Mouse (Mus musculus): ENCODE data around the gene Tnnt1. TPM values are rescaled to one million over a fixed set of nuclear protein-coding genes. Genes with fewer than 3 reads are reported as not detected.

Gene Tnnt1
- polyA plus RNA-seq, 1 experiment: 1.8 TPM

DNA sequence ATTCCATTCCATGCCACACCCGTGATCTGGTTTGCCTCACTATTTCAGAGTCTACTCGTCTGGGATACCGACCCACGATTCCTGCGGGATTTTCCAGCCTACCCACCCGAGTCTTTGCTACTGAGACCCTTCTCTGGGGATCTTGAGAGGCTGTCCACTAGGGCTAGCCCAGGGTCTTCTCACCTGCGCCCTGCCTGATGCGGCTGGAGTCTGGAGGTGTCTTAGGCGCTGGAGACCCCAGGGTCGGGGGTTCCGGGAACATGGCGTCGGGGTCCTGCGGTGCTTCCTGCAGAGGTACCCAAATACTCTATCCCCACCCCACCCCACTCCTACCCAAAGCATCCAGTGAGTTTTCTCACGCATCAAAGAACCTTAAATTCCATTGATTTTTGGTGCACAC is 29.9 kb upstream of the Tnnt1 start:
- 83% methylated on average over 15 of the region's 15 CpGs for WGBS
- H3K27me3 ChIP-seq (ENCODE audit: control insufficient read depth, insufficient read depth, low read length): no peaks in the 10 kb centered on the region; the same call in 1 of the 2 replicates
- H3K27ac ChIP-seq (ENCODE audit: control insufficient read depth, insufficient read depth, low read length): no peak overlapping the region
- no peak overlapping the region for H3K4me3 ChIP-seq (ENCODE audit: control insufficient read depth, insufficient read depth, low read length)
- DNase-seq: no peak
- no peak for TF ChIP-seq POLR2A (IDR thresholded peaks at IDR 0.05; ENCODE audit: control insufficient read depth, extremely low read depth, insufficient read depth, low read length, poor library complexity)
- TF ChIP-seq CTCF (IDR thresholded peaks at IDR 0.05; ENCODE audit: borderline replicate concordance, control insufficient read depth, extremely low read depth, insufficient read depth, low read length, poor library complexity): no peak
- H3K4me1 ChIP-seq (replicated peaks; ENCODE audit: control insufficient read depth, insufficient read depth, low read length): peaks cover 2% of the 10 kb centered on the region
- no peaks in the 10 kb centered on the region for H3K36me3 ChIP-seq (ENCODE audit: control insufficient read depth, insufficient read depth, low read length)

DNA sequence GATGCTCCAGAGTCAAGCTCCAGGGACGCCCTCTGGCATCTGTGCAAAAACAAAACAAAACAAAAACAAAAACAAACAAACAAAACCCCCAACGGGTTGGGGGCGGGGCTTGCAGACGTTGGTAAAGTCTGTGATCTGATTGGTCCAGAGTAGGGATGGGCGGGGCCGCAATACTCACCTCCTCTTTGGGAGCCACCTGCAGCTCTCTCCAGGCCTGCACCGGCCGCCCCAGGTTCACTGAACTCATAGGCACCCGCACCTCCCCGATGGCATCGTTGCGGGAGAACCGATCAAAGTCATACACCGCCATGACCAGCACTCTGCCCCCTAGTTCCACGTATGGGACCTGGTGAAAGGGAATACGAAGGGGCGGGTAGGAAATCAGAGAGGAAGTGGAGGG is 25.8 kb upstream of the Tnnt1 start:
- DNase-seq: no peak
- TF ChIP-seq CTCF (IDR thresholded peaks at IDR 0.05; ENCODE audit: borderline replicate concordance, control insufficient read depth, extremely low read depth, insufficient read depth, low read length, poor library complexity) (no peak), POLR2A (IDR thresholded peaks at IDR 0.05; ENCODE audit: control insufficient read depth, extremely low read depth, insufficient read depth, low read length, poor library complexity) (no peak)
- Histone ChIP-seq H3K4me1 (replicated peaks; ENCODE audit: control insufficient read depth, insufficient read depth, low read length) (no peaks in the 10 kb centered on the region; the same call in 1 of the 2 replicates), H3K36me3 (ENCODE audit: control insufficient read depth, insufficient read depth, low read length) (no peaks in the 10 kb centered on the region), H3K27me3 (ENCODE audit: control insufficient read depth, insufficient read depth, low read length) (no peaks in the 10 kb centered on the region), H3K27ac (ENCODE audit: control insufficient read depth, insufficient read depth, low read length) (no peak overlapping the region), H3K4me3 (ENCODE audit: control insufficient read depth, insufficient read depth, low read length) (no peak overlapping the region)
- 64% methylated on average over 17 of the region's 17 CpGs for WGBS

- WGBS: 75% methylated on average over 5 of the region's 5 CpGs
- no peak overlapping the region for H3K27ac ChIP-seq (ENCODE audit: control insufficient read depth, insufficient read depth, low read length)
- no peaks in the 10 kb centered on the region for H3K36me3 ChIP-seq (ENCODE audit: control insufficient read depth, insufficient read depth, low read length)
Observed at GRCm38 (mm10) chr7:4541344-4541743, 25.2 kb upstream of the Tnnt1 start.

DNA sequence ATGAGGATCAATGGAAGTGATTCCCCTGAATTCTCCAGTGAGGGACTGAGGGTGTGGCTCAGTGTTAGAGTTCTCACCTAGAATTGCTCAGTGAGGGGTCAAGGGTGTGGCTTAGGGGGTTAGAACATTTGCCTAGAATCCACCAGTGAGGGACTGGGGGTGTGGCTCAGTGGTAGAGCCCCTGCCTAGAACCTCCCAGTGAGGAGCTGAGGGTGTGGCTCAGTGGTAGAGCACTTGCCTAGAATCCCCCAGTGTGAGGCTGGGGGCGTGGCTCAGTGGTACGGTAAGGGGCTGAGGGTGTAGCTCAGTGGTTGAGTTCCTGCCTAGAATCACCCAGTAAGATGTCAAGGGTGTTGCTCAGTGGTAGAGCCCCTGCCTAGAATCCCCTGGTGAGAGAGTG is 22.8 kb upstream of the Tnnt1 start:
- H3K4me3 ChIP-seq (ENCODE audit: control insufficient read depth, insufficient read depth, low read length): no peak overlapping the region
- no peak for DNase-seq
- H3K27ac ChIP-seq (ENCODE audit: control insufficient read depth, insufficient read depth, low read length): no peak overlapping the region
- no peaks in the 10 kb centered on the region for H3K4me1 ChIP-seq (replicated peaks; ENCODE audit: control insufficient read depth, insufficient read depth, low read length)
- no peak for TF ChIP-seq POLR2A (IDR thresholded peaks at IDR 0.05; ENCODE audit: control insufficient read depth, extremely low read depth, insufficient read depth, low read length, poor library complexity)
- TF ChIP-seq CTCF (IDR thresholded peaks at IDR 0.05; ENCODE audit: borderline replicate concordance, control insufficient read depth, extremely low read depth, insufficient read depth, low read length, poor library complexity): no peak
- no peaks in the 10 kb centered on the region for H3K36me3 ChIP-seq (ENCODE audit: control insufficient read depth, insufficient read depth, low read length)
- 83% methylated on average over 2 of the region's 2 CpGs for WGBS
- no peaks in the 10 kb centered on the region for H3K27me3 ChIP-seq (ENCODE audit: control insufficient read depth, insufficient read depth, low read length)

More at GRCm38 (mm10) chr7:4541344-4541743, 25.2 kb upstream of the Tnnt1 start:
- Histone ChIP-seq H3K4me3 (ENCODE audit: control insufficient read depth, insufficient read depth, low read length) (no peak overlapping the region), H3K27me3 (ENCODE audit: control insufficient read depth, insufficient read depth, low read length) (no peaks in the 10 kb centered on the region), H3K4me1 (replicated peaks; ENCODE audit: control insufficient read depth, insufficient read depth, low read length) (no peaks in the 10 kb centered on the region)
- no peak for TF ChIP-seq POLR2A (IDR thresholded peaks at IDR 0.05; ENCODE audit: control insufficient read depth, extremely low read depth, insufficient read depth, low read length, poor library complexity)
- no peak for TF ChIP-seq CTCF (IDR thresholded peaks at IDR 0.05; ENCODE audit: borderline replicate concordance, control insufficient read depth, extremely low read depth, insufficient read depth, low read length, poor library complexity)
- DNase-seq: no peak

GRCm38 (mm10) chr7:4537181-4537580 is 21.0 kb upstream of the Tnnt1 start:
- no peak for TF ChIP-seq POLR2A (IDR thresholded peaks at IDR 0.05; ENCODE audit: control insufficient read depth, extremely low read depth, insufficient read depth, low read length, poor library complexity)
- no peak for TF ChIP-seq CTCF (IDR thresholded peaks at IDR 0.05; ENCODE audit: borderline replicate concordance, control insufficient read depth, extremely low read depth, insufficient read depth, low read length, poor library complexity)
- no peak for DNase-seq
- Histone ChIP-seq H3K27ac (ENCODE audit: control insufficient read depth, insufficient read depth, low read length) (no peak overlapping the region), H3K4me3 (ENCODE audit: control insufficient read depth, insufficient read depth, low read length) (no peak overlapping the region), H3K36me3 (ENCODE audit: control insufficient read depth, insufficient read depth, low read length) (no peaks in the 10 kb centered on the region), H3K27me3 (ENCODE audit: control insufficient read depth, insufficient read depth, low read length) (no peaks in the 10 kb centered on the region; the same call in 1 of the 2 replicates), H3K4me1 (replicated peaks; ENCODE audit: control insufficient read depth, insufficient read depth, low read length) (no peaks in the 10 kb centered on the region)
- 47% methylated on average over 4 of the region's 4 CpGs for WGBS

DNA sequence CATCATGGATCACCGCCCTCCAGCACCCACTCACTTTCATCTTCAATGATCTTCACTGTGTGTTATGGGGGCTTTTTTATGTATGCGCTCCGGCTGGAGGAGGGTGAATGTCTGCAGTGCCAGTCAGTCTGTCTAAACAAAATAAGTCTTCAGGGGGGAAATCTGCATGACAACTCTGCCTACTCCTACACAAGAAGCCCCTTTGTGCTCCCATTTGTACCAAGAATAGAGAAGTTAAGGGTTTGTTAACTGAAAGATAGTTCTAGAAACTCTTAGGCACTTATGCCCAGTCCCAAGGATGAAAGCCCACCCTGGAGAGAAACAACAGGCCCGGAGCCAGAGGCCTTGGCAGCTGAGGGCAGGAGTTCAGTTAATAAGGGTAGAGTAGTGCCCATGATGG is 20.2 kb upstream of the Tnnt1 start:
- H3K4me3 ChIP-seq (ENCODE audit: control insufficient read depth, insufficient read depth, low read length): no peak overlapping the region
- no peaks in the 10 kb centered on the region for H3K36me3 ChIP-seq (ENCODE audit: control insufficient read depth, insufficient read depth, low read length)
- DNase-seq: no peak
- no peaks in the 10 kb centered on the region for H3K4me1 ChIP-seq (replicated peaks; ENCODE audit: control insufficient read depth, insufficient read depth, low read length)
- no peak overlapping the region for H3K27ac ChIP-seq (ENCODE audit: control insufficient read depth, insufficient read depth, low read length)
- WGBS: 97% methylated on average over 4 of the region's 4 CpGs
- H3K27me3 ChIP-seq (ENCODE audit: control insufficient read depth, insufficient read depth, low read length): peaks cover 5% of the 10 kb centered on the region
- TF ChIP-seq CTCF (IDR thresholded peaks at IDR 0.05; ENCODE audit: borderline replicate concordance, control insufficient read depth, extremely low read depth, insufficient read depth, low read length, poor library complexity) (no peak), POLR2A (IDR thresholded peaks at IDR 0.05; ENCODE audit: control insufficient read depth, extremely low read depth, insufficient read depth, low read length, poor library complexity) (no peak)
